Mouse (Mus musculus) lung, postnatal 0 days (tissue): ENCODE results near the gene Lgsn.

Experiments used
- CTCF ChIP-seq: IDR thresholded peaks from 2 replicates; pipeline ENCODE4 v1.5.1; 2016; ENCODE audit warnings: antibody characterized with exemption, mild to moderate bottlenecking
- EP300 ChIP-seq: IDR thresholded peaks from 2 replicates; pipeline ENCODE4 v1.6.1; 2016; ENCODE audit warnings: antibody characterized with exemption, mild to moderate bottlenecking, control low read depth

- TF ChIP-seq CTCF (no peak), EP300 (no peak)
These were observed 29.6 kb downstream of the Lgsn start for GRCm38 (mm10) chr1:31205770-31206169.
